13 mouse cellular contexts compared by ENCODE assay signal in the genomic region with DNA sequence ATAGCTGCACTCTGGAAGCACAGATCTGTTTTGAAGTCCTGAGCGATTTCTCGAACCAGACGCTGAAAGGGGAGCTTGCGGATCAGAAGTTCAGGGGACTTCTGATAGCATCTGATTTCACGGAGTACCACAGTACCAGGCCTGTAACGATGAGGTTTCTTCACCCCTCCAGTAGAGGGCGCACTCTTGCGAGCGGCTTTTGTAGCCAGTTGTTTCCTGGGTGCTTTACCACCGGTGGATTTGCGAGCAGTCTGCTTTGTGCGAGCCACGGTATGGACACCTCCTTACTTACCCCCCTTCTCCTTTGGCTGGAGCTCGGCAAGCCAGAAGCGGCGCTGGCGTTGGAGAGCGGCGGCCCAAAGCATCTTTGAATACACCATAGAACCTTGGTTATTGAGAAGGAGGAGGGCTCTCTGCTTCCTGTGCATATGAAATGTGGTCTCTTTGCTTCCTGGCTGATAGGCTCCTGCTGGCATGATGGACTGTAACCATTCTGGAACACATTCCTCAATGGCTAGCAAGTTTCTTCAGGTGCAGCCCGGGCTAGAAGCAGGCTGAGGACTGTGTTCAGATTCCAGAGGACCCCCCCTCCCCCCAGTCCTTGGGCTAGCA. TPM values are rescaled to one million over a fixed set of nuclear protein-coding genes. Genes with fewer than 3 reads are reported as not detected.
DNase-seq lines count a peak whose midpoint lies in the region; ATAC-seq and TF ChIP-seq lines count a peak whose summit lies in the region.
"Had no signal": no experiment of that assay in that cellular context is flagged by ENCODE, and none has a peak within 500 bp of the region (broad histone marks: within the 10 kb centered on the region; RNA-seq: fewer than 3 reads in every experiment).

No protein-coding gene starts in this region.

- ATAC-seq in lung, embryonic 14.5 days (ENCODE audit: insufficient read depth): no peak
- ATAC-seq in liver, postnatal 0 days: no peak
- ATAC-seq: forebrain, embryonic 15.5 days had no signal

- no peak overlapping the region for H3K4me2 ChIP-seq in lung, embryonic 14.5 days
- no peak overlapping the region for H3K4me2 ChIP-seq in liver, postnatal 0 days (ENCODE audit: low read depth, low read length)
- H3K4me2 ChIP-seq: forebrain, embryonic 15.5 days; hindbrain, embryonic 15.5 days had no signal

- TF ChIP-seq EP300 in ES-Bruce4 (IDR thresholded peaks at IDR 0.05; ENCODE audit: insufficient read depth, low read depth, low read length): no peak
- no peak for TF ChIP-seq EP300 in liver, postnatal 0 days (IDR thresholded peaks at IDR 0.05; ENCODE audit: low read depth)

- H3K4me3 ChIP-seq in lung, embryonic 14.5 days (ENCODE audit: low read depth, low read length): no peak overlapping the region
- H3K4me3 ChIP-seq in ES-Bruce4 (ENCODE audit: low read depth, low read length): no peak overlapping the region
- H3K4me3 ChIP-seq in liver, postnatal 0 days (ENCODE audit: low read depth, low read length): no peak overlapping the region
- H3K4me3 ChIP-seq: forebrain, embryonic 15.5 days; hindbrain, embryonic 15.5 days had no signal

- H3K4me1 ChIP-seq in lung, embryonic 14.5 days (ENCODE audit: insufficient read depth): no peaks in the 10 kb centered on the region
- H3K4me1 ChIP-seq in ES-Bruce4 (ENCODE audit: control insufficient read depth, insufficient read depth, low read length): peaks cover 5% of the 10 kb centered on the region
- H3K4me1 ChIP-seq in liver, postnatal 0 days (ENCODE audit: insufficient read depth): peaks cover 12% of the 10 kb centered on the region

- no peak overlapping the region for H3K9ac ChIP-seq in lung, embryonic 14.5 days
- H3K9ac ChIP-seq in ES-Bruce4 (ENCODE audit: low read depth, poor library complexity, severe bottlenecking): no peak overlapping the region
- no peak overlapping the region for H3K9ac ChIP-seq in liver, postnatal 0 days (replicated peaks)
- H3K9ac ChIP-seq: forebrain, embryonic 15.5 days; hindbrain, embryonic 15.5 days had no signal

- H3K36me3 ChIP-seq in lung, embryonic 14.5 days (ENCODE audit: insufficient read depth): no peaks in the 10 kb centered on the region
- H3K36me3 ChIP-seq in ES-Bruce4 (ENCODE audit: control insufficient read depth, insufficient read depth, low read length, poor library complexity, severe bottlenecking): no peaks in the 10 kb centered on the region
- no peaks in the 10 kb centered on the region for H3K36me3 ChIP-seq in liver, postnatal 0 days (replicated peaks; ENCODE audit: insufficient read depth, low read length)
- H3K36me3 ChIP-seq: forebrain, embryonic 15.5 days; hindbrain, embryonic 15.5 days had no signal

- TF ChIP-seq CTCF in lung, embryonic 14.5 days (IDR thresholded peaks at IDR 0.05; ENCODE audit: low read depth): peak; percentile 20; the same call in 1 of the 2 replicates
- TF ChIP-seq CTCF in ES-Bruce4 (IDR thresholded peaks at IDR 0.05; ENCODE audit: low read depth, low read length): peak; percentile 44
- TF ChIP-seq CTCF in brain, embryonic 14.5 days (IDR thresholded peaks at IDR 0.05; ENCODE audit: borderline replicate concordance, extremely low read depth, insufficient read depth, insufficient read length): 0 out of 2 replicates have a peak, but pooled peaks have one; percentile 3
- peak; percentile 48 for TF ChIP-seq CTCF in liver, postnatal 0 days (IDR thresholded peaks at IDR 0.05; ENCODE audit: low read depth)

- TF ChIP-seq POLR2A in ES-Bruce4 (IDR thresholded peaks at IDR 0.05; ENCODE audit: insufficient read depth, low read length): no peak
- TF ChIP-seq POLR2A in brain, embryonic 14.5 days (IDR thresholded peaks at IDR 0.05; ENCODE audit: borderline replicate concordance, extremely low read depth, insufficient read depth, insufficient read length, poor library complexity, severe bottlenecking): no peak

- H3K27ac ChIP-seq in lung, embryonic 14.5 days (ENCODE audit: low read depth): no peak overlapping the region
- no peak overlapping the region for H3K27ac ChIP-seq in ES-Bruce4 (ENCODE audit: insufficient read depth, low read length)
- H3K27ac ChIP-seq in liver, postnatal 0 days (ENCODE audit: low read depth): peak overlapping the region; percentile 22; the same call in 1 of the 2 replicates
- H3K27ac ChIP-seq: forebrain, embryonic 15.5 days; hindbrain, embryonic 15.5 days had no signal

- DNase-seq in lung, embryonic 14.5 days: no peak
- DNase-seq in lung, postnatal 4 days: no peak
- no peak for DNase-seq in brain, embryonic 14.5 days (ENCODE audit: low read depth)
- DNase-seq in liver, postnatal 0 days: no peak
- DNase-seq in frontal cortex, adult 2 months (ENCODE audit: extremely low spot score in 1 of 2, low spot score in 1 of 2): no peak
- no peak for DNase-seq in heart, adult 18-20 months
- DNase-seq: cerebellum, adult 9-11 months; embryo, embryonic 11 days; midbrain, embryonic 14.5 days; thymus, adult 18-20 months had no signal

- WGBS in lung, embryonic 14.5 days: 79% methylated on average over 20 of the region's 20 CpGs
- WGBS in liver, postnatal 0 days (ENCODE audit: insufficient replicate concordance): 76% methylated on average over 20 of the region's 20 CpGs

- no peaks in the 10 kb centered on the region for H3K27me3 ChIP-seq in lung, embryonic 14.5 days (ENCODE audit: insufficient read depth, low read length)
- H3K27me3 ChIP-seq in ES-Bruce4 (ENCODE audit: control insufficient read depth, insufficient read depth, low read length, poor library complexity, severe bottlenecking): no peaks in the 10 kb centered on the region
- no peaks in the 10 kb centered on the region for H3K27me3 ChIP-seq in liver, postnatal 0 days (ENCODE audit: insufficient read depth, low read length)
- H3K27me3 ChIP-seq: forebrain, embryonic 15.5 days; hindbrain, embryonic 15.5 days had no signal

- H3K9me3 ChIP-seq in lung, embryonic 14.5 days (ENCODE audit: low read depth, low read length): no peaks in the 10 kb centered on the region
- H3K9me3 ChIP-seq in ES-Bruce4 (replicated peaks; ENCODE audit: control insufficient read depth, insufficient read depth, low read length, poor library complexity, severe bottlenecking): no peaks in the 10 kb centered on the region
- no peaks in the 10 kb centered on the region for H3K9me3 ChIP-seq in liver, postnatal 0 days (ENCODE audit: low read length)
- H3K9me3 ChIP-seq: forebrain, embryonic 15.5 days; hindbrain, embryonic 15.5 days had no signal

RNA-seq across cellular contexts. Expression of a gene that starts 4.2 kb away (rescaled TPM):
- polyA plus RNA-seq in lung, embryonic 14.5 days (2014; fragmentation: Nextera tagmentation; extraction: Ambion mirVana): 38.3 and 46.3 TPM in 2 replicates
- 12.8 and 13.9 TPM in 2 replicates for polyA plus RNA-seq in ES-Bruce4 (2011; ENCODE audit: insufficient read depth, insufficient read length, low read depth, missing spikeins)
- polyA plus RNA-seq in brain, embryonic 14.5 days (2012; rRNA removed): 30.5 and 37.1 TPM in 2 replicates
- 0.59 and 0.61 TPM in 2 replicates for polyA plus RNA-seq in liver, postnatal 0 days (2015; fragmentation: Nextera tagmentation; extraction: Ambion mirVana)
- 5.1 and 5.7 TPM in 2 replicates for polyA plus RNA-seq in frontal cortex, adult 2 months (2012; rRNA removed)
- total RNA-seq in heart, adult 18-20 months (2021): 10 to 100 TPM; 73.3 to 76.6 TPM

RNA-seq across cellular contexts. Expression of a gene that starts 8.0 kb away (rescaled TPM):
- polyA plus RNA-seq in lung, embryonic 14.5 days (2014; fragmentation: Nextera tagmentation; extraction: Ambion mirVana): 2.2 and 2.4 TPM in 2 replicates
- 12.9 and 16.9 TPM in 2 replicates for polyA plus RNA-seq in ES-Bruce4 (2011; ENCODE audit: insufficient read depth, insufficient read length, low read depth, missing spikeins)
- 1.1 and 1.6 TPM in 2 replicates for polyA plus RNA-seq in brain, embryonic 14.5 days (2012; rRNA removed)
- 18.9 and 21.2 TPM in 2 replicates for polyA plus RNA-seq in liver, postnatal 0 days (2015; fragmentation: Nextera tagmentation; extraction: Ambion mirVana)
- polyA plus RNA-seq in frontal cortex, adult 2 months (2012; rRNA removed): 15.3 and 24.4 TPM in 2 replicates
- under 1 TPM; 0.54 to 0.60 TPM for total RNA-seq in heart, adult 18-20 months (2021)

RNA-seq across cellular contexts. Expression of a gene that starts 38.4 kb away (rescaled TPM):
- 2,372 and 2,581 TPM in 2 replicates for polyA plus RNA-seq in lung, embryonic 14.5 days (2014; fragmentation: Nextera tagmentation; extraction: Ambion mirVana)
- 3,790 and 3,890 TPM in 2 replicates for polyA plus RNA-seq in ES-Bruce4 (2011; ENCODE audit: insufficient read depth, insufficient read length, low read depth, missing spikeins)
- 1,840 and 1,952 TPM in 2 replicates for polyA plus RNA-seq in brain, embryonic 14.5 days (2012; rRNA removed)
- polyA plus RNA-seq in liver, postnatal 0 days (2015; fragmentation: Nextera tagmentation; extraction: Ambion mirVana): 1,354 and 1,414 TPM in 2 replicates
- polyA plus RNA-seq in frontal cortex, adult 2 months (2012; rRNA removed): 936 and 1,149 TPM in 2 replicates
- total RNA-seq in heart, adult 18-20 months (2021): 100 to 1,000 TPM; 616 to 693 TPM
